Mouse (Mus musculus) hindlimb bud, embryonic 11.5 days (tissue): ENCODE results near the gene Mepce.
"Not testable (repeated sequence)": the region's sequence is repeated elsewhere in the genome, so short reads cannot be mapped to it uniquely, and the experiment has no call there.

Experiments
- DNase-seq: peaks from one replicate; pipeline ENCODE4 v3.0.0-alpha.2; 2012; ENCODE audit warnings: low read depth, low spot score; ENCODE audit errors: extremely low spot score

Gene Mepce

DNA sequence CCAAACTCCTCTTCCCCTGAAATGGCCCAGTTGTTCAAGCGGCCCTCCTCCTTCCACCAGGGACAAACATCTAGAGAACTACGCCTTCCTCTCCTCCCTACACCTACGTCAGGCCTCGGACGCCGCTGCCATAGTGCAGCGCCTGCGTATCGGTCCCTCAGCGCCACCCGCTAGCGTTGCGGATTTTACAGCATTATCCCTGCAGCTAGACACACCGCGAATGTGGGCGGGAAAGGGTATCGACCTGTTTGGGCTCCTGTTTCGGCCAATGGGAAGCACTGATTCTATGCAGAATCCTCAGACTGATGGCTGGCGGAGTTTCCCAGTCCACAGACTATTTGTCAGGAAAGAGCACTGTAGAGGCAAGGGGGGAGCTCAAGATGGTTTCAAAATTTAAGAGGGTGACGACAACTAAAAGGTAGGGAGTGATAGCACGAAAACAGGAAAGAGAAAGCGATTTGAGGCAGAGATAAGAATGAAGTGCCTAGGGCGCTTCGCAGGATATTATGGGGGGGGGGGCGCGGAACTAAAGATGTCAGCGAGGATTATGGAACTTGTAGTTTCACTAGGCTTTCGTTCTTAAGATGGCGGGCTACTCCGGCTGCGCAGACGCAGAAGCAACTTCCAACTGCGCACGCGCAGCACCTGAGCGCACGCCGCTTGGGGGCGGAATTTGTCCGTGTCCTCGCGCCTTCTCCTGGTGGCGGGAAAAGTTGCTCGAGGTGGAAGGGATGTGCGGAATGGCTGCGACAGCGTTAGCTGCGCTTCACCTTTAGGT is at the start of gene Mepce, which contains the start of gene Zcwpw1:
Gene Mepce, minus strand, starts transcription at position 505 of the 778 bp plus-strand sequence.
Gene Zcwpw1, plus strand, starts transcription at position 648 of the 778 bp plus-strand sequence.
- DNase-seq, result peak; percentile 96

DNA sequence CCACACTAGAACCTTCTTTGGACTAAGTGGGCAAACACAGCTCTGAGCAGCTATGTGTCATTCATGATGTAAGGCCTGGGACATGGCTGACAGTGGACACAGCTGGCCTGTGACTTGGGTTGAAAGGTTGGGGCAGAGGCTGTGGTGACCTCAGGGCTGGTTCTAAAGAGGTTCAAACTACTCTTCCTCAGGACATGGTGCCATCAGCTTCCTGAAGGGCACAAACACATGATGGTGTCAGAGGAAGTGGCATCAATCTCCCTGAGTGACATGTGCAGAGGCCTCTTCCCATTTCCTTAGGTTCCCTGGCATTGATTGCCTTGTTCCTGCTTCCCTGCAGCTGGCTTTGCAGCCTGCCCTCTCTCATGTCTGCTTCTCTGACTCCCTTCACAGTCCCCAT is 49.7 kb upstream of the Mepce start:
- DNase-seq, result not testable (repeated sequence)

DNA sequence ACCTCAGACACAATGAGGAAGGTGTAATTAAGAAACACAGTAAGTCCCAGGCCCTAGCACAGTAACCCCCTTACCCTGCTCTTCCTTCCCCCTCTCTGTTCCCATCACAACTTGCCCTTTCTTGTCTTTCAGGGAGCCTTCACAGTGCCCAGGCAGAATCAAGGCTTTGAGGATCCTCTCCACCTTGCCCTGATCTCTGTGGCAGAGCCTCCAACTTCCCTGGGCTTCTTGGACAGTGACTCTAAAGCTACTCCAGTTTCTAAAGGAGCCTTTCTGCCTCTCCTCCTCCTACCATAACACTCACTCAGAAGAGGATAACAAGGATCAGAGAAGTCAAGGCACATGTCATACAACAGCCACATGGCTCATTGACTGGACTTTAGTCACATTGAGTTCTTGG is 49.2 kb upstream of the Mepce start:
- no peak for DNase-seq

DNA sequence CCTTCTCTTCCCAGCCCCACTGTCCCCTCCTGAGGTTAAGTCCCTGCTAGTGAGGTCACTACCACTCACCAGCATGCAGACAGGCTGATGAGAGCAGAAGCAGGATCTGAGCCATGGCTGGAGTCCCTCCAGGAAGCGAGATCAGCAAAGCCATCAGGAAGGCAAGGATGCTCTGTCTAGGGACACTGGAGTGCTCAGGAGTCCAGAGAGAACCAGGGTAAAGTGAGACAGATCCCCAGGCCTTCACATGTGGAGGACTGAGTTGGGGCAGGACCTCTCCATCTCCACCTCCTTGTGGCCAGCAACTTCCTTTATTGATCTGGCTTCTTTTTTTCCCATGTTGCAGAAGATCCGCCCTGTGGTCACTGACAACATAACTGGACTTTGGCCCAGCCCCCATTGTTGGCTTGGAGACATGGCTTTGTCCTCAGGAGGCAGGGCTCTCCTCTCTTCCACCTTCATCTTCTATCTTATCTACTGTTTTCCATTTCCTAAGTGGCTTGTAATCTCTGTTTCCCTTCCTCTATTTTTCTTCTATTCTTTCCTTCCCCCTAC is 48.6 kb upstream of the Mepce start, which contains the start of gene Pilra:
Gene Pilra, minus strand, starts transcription at position 316 of the 555 bp plus-strand sequence.
- not testable (repeated sequence) for DNase-seq

DNA sequence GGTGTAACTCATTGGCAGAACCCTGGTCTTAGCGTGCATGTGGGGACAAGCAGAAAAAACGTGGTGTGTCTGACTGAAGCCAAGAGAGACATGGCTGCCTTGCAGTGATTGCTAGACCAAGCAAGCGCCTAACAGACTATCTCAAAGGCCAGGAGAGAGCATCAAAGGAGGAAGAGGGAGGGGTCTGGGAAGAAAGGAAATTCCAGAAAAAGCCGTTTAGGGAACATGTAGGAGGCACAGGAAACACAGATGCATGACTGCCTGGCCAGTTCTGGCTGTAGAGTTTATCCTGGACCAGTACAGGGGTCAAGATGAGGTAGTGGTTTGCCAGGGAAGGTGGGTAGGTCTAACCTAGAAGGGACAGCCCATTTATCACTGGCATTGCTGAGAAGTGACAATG is 46.0 kb upstream of the Mepce start:
- no peak for DNase-seq

DNA sequence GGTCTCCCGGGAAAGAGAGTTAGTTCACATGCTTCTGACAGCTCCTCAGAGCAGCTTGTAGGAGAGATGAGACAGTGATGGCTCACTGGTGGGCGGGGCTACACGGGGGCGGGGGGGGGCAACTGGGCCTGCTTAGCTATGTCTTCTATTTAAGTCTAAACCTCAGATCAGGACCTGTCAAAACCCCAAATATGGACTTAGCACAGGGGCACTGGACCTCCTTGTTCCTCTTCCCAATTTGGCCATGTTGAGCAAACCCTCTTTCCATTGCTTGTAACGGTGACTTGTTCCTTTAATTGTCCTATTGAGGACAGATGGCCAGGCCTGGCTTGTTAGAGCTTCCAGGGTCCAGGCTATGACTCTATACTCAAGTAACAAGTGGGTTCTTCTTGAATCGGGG is 44.1 kb upstream of the Mepce start:
- DNase-seq, result no peak

DNA sequence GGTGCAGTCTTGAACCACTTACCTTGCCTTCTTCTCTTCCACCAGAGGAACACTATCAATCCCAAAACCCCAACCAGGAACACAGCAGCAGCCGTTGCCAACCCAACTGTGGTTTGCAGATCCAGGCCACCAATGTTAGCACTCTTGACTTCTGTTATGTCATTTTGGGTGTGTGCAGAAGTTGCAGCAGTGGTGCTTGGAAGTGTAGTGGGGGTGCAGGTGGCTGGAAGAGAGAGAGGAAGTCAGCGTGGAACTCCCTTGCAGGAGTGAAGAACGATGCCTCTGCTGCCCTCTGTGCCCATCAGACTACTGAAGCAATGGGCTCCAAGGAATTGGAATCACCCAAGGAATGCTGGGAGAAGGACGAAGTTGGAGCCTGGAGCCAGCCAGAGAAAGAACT is 43.7 kb upstream of the Mepce start:
- no peak for DNase-seq

DNA sequence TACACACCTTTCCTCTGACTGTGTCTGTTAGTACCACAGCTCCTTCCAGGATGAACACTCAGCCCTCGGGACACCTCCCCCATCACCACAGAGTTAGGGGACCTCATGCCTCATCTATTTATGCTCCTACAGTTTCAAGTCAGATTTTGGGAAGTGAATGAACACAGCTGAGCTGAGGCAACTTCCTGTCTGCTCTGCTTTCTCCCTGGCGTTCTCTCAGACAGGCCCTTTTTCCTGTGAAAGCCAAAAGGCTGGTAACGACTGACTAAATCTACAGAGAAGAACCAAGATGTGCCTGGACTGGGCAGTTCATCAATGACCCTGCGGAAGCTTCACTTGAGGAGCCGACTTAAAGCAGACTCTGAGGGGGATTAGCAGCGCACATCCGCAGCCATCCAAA is 42.8 kb upstream of the Mepce start:
- no peak for DNase-seq

DNA sequence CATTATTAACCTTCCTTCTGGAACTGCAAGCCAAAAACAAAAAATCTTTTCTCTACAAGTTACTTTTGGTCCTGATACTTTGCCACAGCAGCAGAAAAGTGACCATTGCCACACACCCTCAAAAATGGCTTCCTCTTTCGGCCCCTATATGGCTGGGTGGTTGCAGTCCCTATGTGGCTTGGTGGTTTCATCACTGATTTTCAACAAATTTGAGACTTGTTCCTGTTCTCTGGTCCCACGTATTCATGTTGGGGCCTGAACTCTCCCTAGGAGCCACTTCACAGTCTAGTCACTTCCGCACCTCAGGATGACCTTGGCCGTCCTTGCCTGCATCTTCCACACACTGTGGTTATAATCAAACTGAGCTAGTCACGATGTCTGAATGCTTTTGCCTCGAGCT is 41.2 kb upstream of the Mepce start:
- no peak for DNase-seq

DNA sequence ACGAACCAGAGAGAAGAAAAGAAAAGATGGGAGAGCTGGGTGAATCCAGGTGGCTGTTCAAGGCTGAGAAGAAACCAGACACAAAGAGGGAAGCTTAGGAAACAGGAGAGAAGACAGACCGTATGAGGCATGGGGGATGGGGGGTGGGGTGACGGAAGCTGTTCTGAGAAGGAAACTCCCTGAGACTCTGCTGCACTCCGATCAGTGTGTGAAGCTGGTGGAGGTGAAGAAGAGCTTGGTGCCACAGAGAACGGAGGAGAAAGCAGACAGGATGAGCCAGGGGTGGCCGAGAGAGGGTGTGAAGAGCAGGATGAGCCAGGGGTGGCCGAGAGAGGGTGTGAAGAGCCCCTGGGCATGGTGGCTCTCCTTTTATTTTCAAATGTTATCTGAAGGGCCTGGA is 39.0 kb upstream of the Mepce start:
- no peak for DNase-seq

DNA sequence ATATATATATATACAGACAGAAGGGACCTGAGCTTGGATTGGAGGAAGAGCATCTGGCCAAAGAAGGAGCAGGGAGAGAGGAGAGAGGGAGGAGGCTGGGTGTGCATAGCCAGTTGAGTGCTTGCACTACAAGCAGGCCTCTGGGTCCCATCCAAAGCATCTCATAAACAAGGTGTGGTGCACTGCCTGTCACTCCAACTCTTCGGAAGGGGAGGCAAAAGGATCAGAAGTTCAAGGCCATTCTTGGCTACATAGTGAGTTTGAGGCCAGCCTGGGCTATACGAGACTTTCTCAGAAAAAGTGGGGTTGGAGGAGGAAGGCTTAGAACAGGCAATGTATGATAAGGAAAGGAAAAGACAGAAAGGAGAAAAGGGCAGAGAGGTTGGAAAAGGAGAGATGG is 38.5 kb upstream of the Mepce start:
- no peak for DNase-seq

DNA sequence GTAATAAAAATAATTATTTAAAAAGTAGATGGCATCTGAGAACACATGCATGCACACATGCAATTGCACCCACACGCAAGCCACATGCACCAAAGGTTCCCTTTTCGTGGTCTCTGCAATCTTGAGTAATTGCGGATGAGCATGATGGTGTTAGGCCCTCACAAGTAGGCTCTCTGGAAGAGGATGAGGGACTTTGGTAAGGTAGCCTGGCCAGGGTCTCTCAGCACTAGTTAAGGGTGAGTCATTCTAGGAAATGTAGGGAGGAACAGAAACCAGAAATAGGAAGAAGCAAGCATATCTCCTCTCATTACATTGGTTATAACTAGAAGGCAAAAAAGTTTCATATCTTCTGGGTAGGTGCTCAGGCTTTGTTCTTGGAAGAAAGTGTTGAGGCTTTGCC is 37.6 kb upstream of the Mepce start:
- DNase-seq, result no peak

DNA sequence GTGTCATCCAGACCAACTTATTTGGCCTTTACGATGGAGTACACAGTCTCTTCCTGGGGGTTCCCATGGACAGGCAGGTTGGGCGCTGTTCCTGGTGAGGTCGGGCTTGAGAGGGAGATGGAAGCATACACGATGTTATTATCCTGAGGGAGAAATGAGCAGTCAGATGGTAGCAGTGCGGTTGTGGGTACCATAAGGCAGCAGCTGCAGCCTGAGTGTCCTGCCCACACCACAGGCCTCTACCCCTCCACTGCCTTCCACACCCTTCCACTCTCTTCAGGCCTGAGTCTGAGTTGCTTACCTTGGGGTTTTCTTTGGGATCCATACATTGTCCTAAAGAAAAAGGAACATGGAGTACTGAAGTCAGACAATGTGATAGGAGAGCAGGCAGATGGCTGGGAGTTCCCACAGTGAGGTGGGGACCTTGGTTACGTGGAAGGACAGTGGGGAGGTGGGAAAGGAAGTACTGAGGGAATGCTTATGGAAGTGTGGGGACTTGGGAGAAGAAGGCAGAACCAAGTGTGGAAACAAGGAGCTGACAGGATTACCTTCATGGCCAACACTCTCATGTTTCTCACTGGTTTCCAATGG is 36.1 kb upstream of the Mepce start:
- no peak for DNase-seq

DNA sequence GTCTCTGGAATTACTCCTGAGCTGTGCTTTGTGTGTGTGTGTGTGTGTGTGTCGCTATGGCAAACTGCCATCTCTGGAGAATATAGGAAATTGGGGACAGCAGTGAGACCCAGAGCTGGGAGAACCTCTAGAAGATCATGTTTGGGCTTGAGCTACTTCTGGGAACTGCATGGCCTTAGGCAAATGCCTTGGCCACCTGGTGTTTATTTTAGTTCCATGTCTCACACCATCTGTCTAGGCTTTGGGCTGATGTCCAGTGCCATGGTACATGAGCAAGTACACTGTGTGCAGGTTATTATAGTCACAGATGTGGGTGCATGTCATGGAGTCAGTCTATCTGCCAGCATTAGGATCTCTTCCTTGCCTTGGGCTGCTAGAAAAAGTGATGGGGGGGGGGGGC is 35.1 kb upstream of the Mepce start:
- DNase-seq, result no peak

DNA sequence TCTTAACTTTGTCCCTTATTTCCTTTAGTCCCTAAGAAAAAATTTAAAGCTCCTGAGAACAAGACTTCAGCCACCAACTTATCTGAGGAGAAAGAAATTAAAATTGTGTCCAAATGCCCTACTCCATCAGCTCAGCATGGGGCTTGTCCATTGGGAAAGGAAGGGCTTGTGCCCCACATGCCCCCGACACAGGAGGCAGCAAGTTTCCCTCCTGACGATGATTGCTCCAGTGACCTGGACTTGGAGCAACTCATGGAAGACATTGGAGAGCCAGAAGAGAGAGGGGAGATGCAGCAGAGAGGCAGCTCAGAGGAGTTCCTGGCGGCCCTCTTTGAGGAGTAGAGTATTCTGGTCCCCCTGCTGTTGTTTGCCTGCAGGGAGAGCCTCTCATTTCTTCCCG is 34.7 kb upstream of the Mepce start:
- DNase-seq, result no peak

DNA sequence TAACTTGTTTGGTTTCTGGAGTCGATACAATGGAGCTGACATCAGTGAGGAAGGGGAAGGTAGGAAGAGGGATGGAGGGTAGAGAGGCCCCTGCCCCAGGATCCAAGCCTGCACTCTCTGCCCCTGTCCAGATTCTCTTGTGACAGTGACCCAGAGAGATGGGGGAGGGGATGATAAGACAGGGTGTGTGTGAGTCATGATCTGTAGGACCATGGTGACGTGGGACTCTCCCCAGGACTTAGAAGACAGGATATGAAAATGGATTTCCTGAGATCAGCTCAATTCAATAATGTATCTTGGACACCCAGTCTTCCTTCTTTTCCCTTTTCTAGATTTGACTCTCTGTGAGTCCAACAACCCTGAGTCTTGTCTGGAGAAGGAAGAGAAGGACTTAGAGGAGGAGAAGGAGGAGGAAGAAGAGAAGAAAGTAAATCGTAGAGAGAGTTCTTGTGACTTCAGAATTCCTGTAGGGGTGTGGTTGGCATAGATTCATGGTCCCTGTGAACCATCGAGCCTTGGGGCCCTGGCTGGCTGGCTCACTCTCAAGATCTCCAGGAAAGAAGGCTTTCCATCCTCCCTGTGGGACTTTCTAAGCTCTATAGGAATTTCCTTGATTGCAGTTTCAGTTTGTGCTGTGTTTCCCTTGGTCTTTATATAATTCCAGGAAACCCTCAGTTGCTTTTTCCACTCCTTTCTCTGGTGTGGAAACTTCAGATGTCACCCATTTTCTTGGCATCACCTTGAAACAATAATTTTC is 30.2 kb upstream of the Mepce start:
- no peak for DNase-seq

DNA sequence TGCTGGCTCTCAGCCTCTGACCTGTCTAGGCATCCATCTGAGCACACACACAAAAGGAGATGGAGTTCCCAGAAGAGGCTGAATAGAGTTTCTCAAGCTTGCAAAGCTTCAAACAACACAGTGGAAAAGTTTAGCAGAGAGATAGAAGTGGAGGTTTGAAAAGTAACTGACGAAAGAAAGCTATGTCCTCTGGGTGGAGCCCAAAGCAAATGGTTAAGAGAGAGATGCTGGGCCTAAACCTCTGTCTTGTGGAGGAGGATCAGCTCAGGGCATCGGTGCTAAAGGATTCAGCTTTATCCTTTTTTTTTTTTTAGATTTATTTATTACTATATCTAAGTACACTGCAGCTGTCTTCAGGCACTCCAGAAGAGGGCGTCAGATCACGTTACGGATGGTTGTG is 20.9 kb upstream of the Mepce start:
- no peak for DNase-seq

DNA sequence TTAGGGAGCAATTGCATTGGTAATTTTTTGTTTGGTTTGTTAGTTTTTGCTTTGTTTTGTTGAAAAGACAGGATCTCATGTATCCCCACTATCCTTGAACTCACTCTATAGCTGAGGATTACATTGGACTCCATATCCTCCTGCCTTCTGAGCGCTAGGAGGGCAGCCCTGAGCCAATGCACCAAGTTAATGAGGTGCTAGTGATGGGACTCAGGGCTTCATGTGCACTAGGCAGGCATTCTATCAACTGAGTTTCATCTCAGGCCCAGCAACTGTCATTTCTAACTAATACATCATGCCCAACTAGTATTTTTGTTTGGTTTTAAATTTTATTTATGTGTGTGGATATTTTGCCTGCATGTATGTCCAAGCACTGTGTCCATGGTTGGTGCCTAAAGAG is 18.7 kb upstream of the Mepce start:
- DNase-seq, result no peak

DNA sequence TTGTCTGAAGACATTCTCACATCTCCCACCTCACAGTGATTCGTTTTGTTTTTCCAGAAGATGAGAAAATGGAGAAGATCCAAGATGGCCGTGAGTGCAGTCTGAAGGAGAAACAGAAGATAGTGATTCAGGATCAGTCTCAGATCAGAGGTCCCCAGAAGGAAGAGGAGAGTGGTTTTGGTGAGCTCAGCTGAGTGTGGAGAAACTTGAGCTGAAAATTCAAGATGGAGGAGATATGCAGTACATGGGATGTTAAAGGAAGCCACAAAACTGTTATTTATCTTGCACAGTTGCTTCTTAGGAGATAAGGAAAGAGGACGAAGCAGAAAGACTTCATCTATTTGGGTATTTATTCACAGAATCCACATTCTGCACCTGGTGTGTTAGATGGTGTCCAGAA is 13.5 kb upstream of the Mepce start:
- no peak for DNase-seq

DNA sequence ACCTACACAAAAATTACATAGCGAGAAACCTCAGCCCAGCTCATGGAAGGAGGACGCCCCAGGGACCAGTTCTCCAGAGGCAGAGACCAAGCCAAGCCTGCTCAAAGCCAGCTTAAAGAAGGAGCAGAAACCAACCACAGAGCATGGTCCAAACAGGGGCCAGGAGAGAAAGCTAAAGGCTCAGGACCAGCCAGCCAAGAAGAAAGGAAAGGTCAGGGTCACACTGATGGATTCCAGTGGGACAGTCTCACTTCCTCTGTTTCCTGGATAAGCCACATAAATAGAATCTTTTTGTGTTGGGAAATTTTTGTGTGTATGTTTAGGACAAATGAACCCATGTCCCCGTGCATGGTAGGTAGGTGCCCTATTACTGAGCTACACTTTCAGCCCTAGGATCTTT is 9.2 kb upstream of the Mepce start:
- DNase-seq, result no peak

DNA sequence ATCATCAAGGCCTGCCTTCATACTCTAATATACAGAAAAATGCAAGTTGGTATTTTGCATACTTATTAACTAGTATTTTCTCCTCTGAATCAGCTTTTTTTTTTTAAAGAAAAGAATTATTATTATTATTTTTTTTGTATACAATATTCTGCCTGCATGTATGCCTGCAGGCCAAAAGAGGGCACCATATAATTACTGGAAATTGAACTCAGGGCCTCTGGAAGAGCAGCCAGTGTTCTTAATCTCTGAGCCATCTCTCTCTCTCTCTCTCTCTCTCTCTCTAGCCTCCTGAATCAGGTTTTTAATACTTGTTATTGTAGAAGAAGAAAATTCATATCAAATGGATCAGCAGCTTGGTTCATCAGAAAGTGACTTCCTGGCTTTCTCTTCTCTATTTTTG is 4.1 kb upstream of the Mepce start:
- DNase-seq, result no peak
